Mouse (Mus musculus): ENCODE data around the gene Grid2ip.
A peak's percentile ranks its signal among the peaks of the same experiment; 100 is the strongest.

Gene Grid2ip

GRCm38 (mm10) chr5:143317288-143317610 is 39.9 kb upstream of the Grid2ip start:
- H3K4me1 ChIP-seq (replicated peaks; ENCODE audit: low read depth, low read length): peaks cover 38% of the 10 kb centered on the region
- no peaks in the 10 kb centered on the region for H3K9me3 ChIP-seq (ENCODE audit: low read length)
- H3K36me3 ChIP-seq (ENCODE audit: insufficient read depth, low read length): peaks cover 76% of the 10 kb centered on the region
- TF ChIP-seq NANOG (IDR thresholded peaks at IDR 0.05; ENCODE audit: borderline replicate concordance, low read length): no peak
- no peak for TF ChIP-seq CTCF (conservative IDR thresholded peaks at IDR 0.05; ENCODE audit: low read length)
- no peak for TF ChIP-seq POU5F1 (IDR thresholded peaks at IDR 0.05; ENCODE audit: borderline replicate concordance, low read length)
- H3K4me3 ChIP-seq (replicated peaks; ENCODE audit: low read length): no peak overlapping the region
- peaks cover 8% of the 10 kb centered on the region for H3K27me3 ChIP-seq (ENCODE audit: insufficient read depth, low read length)

GRCm38 (mm10) chr5:143328690-143329495 is 28.2 kb upstream of the Grid2ip start, which contains the start of gene Zdhhc4:
Gene Zdhhc4, minus strand, starts transcription at chr5:143329256.
- H3K27me3 ChIP-seq (ENCODE audit: insufficient read depth, low read length): no peaks in the 10 kb centered on the region
- TF ChIP-seq CTCF (conservative IDR thresholded peaks at IDR 0.05; ENCODE audit: low read length): no peak
- no peak for TF ChIP-seq POU5F1 (IDR thresholded peaks at IDR 0.05; ENCODE audit: borderline replicate concordance, low read length)
- TF ChIP-seq NANOG (IDR thresholded peaks at IDR 0.05; ENCODE audit: borderline replicate concordance, low read length): no peak
- H3K36me3 ChIP-seq (ENCODE audit: insufficient read depth, low read length): peaks cover 36% of the 10 kb centered on the region
- no peaks in the 10 kb centered on the region for H3K9me3 ChIP-seq (ENCODE audit: low read length)
- peaks cover 22% of the 10 kb centered on the region for H3K4me1 ChIP-seq (replicated peaks; ENCODE audit: low read depth, low read length)
- peak within 1 kb of the TSS; percentile 96 for H3K4me3 ChIP-seq (replicated peaks; ENCODE audit: low read length)

GRCm38 (mm10) chr5:143333872-143334271 is 23.3 kb upstream of the Grid2ip start:
- Histone ChIP-seq H3K4me1 (replicated peaks; ENCODE audit: low read depth, low read length) (peaks cover 26% of the 10 kb centered on the region), H3K27me3 (ENCODE audit: insufficient read depth, low read length) (no peaks in the 10 kb centered on the region), H3K36me3 (ENCODE audit: insufficient read depth, low read length) (no peaks in the 10 kb centered on the region), H3K4me3 (replicated peaks; ENCODE audit: low read length) (peak overlapping the region; percentile 35; the same call in 1 of the 2 replicates), H3K9me3 (ENCODE audit: low read length) (0 out of 2 replicates have a peak, but pooled peaks cover 5% of the 10 kb centered on the region)
- TF ChIP-seq POU5F1 (IDR thresholded peaks at IDR 0.05; ENCODE audit: borderline replicate concordance, low read length) (no peak), CTCF (conservative IDR thresholded peaks at IDR 0.05; ENCODE audit: low read length) (peak; percentile 35), NANOG (IDR thresholded peaks at IDR 0.05; ENCODE audit: borderline replicate concordance, low read length) (no peak)

GRCm38 (mm10) chr5:143334418-143335088 is 22.6 kb upstream of the Grid2ip start:
- Histone ChIP-seq H3K9me3 (ENCODE audit: low read length) (0 out of 2 replicates have a peak, but pooled peaks cover 5% of the 10 kb centered on the region), H3K4me1 (replicated peaks; ENCODE audit: low read depth, low read length) (peaks cover 26% of the 10 kb centered on the region), H3K4me3 (replicated peaks; ENCODE audit: low read length) (peak overlapping the region; percentile 35; the same call in 1 of the 2 replicates), H3K36me3 (ENCODE audit: insufficient read depth, low read length) (no peaks in the 10 kb centered on the region), H3K27me3 (ENCODE audit: insufficient read depth, low read length) (no peaks in the 10 kb centered on the region)
- TF ChIP-seq CTCF (conservative IDR thresholded peaks at IDR 0.05; ENCODE audit: low read length): no peak
- no peak for TF ChIP-seq POU5F1 (IDR thresholded peaks at IDR 0.05; ENCODE audit: borderline replicate concordance, low read length)
- TF ChIP-seq NANOG (IDR thresholded peaks at IDR 0.05; ENCODE audit: borderline replicate concordance, low read length): no peak

- H3K9me3 ChIP-seq (ENCODE audit: low read length): 0 out of 2 replicates have a peak, but pooled peaks cover 5% of the 10 kb centered on the region
- H3K27me3 ChIP-seq (ENCODE audit: insufficient read depth, low read length): no peaks in the 10 kb centered on the region
- H3K4me1 ChIP-seq (replicated peaks; ENCODE audit: low read depth, low read length): peaks cover 26% of the 10 kb centered on the region
- TF ChIP-seq NANOG (IDR thresholded peaks at IDR 0.05; ENCODE audit: borderline replicate concordance, low read length) (no peak), CTCF (conservative IDR thresholded peaks at IDR 0.05; ENCODE audit: low read length) (no peak), POU5F1 (IDR thresholded peaks at IDR 0.05; ENCODE audit: borderline replicate concordance, low read length) (no peak)
- no peaks in the 10 kb centered on the region for H3K36me3 ChIP-seq (ENCODE audit: insufficient read depth, low read length)
- H3K4me3 ChIP-seq (replicated peaks; ENCODE audit: low read length): no peak overlapping the region
Measured at GRCm38 (mm10) chr5:143335089-143335460, 22.1 kb upstream of the Grid2ip start.

GRCm38 (mm10) chr5:143336559-143336958 is 20.6 kb upstream of the Grid2ip start:
- TF ChIP-seq CTCF (conservative IDR thresholded peaks at IDR 0.05; ENCODE audit: low read length) (peak; percentile 65), NANOG (IDR thresholded peaks at IDR 0.05; ENCODE audit: borderline replicate concordance, low read length) (no peak)
- H3K4me3 ChIP-seq (replicated peaks; ENCODE audit: low read length): no peak overlapping the region
- H3K27me3 ChIP-seq (ENCODE audit: insufficient read depth, low read length): no peaks in the 10 kb centered on the region
- H3K9me3 ChIP-seq (ENCODE audit: low read length): 0 out of 2 replicates have a peak, but pooled peaks cover 6% of the 10 kb centered on the region
- H3K4me1 ChIP-seq (replicated peaks; ENCODE audit: low read depth, low read length): peaks cover 24% of the 10 kb centered on the region
- no peaks in the 10 kb centered on the region for H3K36me3 ChIP-seq (ENCODE audit: insufficient read depth, low read length)

GRCm38 (mm10) chr5:143339603-143340002 is 17.5 kb upstream of the Grid2ip start:
- Histone ChIP-seq H3K4me1 (replicated peaks; ENCODE audit: low read depth, low read length) (peaks cover 20% of the 10 kb centered on the region), H3K9me3 (ENCODE audit: low read length) (peaks cover 32% of the 10 kb centered on the region), H3K27me3 (ENCODE audit: insufficient read depth, low read length) (no peaks in the 10 kb centered on the region), H3K4me3 (replicated peaks; ENCODE audit: low read length) (no peak overlapping the region), H3K36me3 (ENCODE audit: insufficient read depth, low read length) (no peaks in the 10 kb centered on the region)
- TF ChIP-seq POU5F1 (IDR thresholded peaks at IDR 0.05; ENCODE audit: borderline replicate concordance, low read length) (no peak), CTCF (conservative IDR thresholded peaks at IDR 0.05; ENCODE audit: low read length) (no peak), NANOG (IDR thresholded peaks at IDR 0.05; ENCODE audit: borderline replicate concordance, low read length) (no peak)

GRCm38 (mm10) chr5:143346367-143346766 is 10.8 kb upstream of the Grid2ip start:
- H3K9me3 ChIP-seq (ENCODE audit: low read length): peaks cover 46% of the 10 kb centered on the region
- TF ChIP-seq CTCF (conservative IDR thresholded peaks at IDR 0.05; ENCODE audit: low read length): no peak
- TF ChIP-seq NANOG (IDR thresholded peaks at IDR 0.05; ENCODE audit: borderline replicate concordance, low read length): peak; percentile 70; the same call in 1 of the 2 replicates
- H3K36me3 ChIP-seq (ENCODE audit: insufficient read depth, low read length): no peaks in the 10 kb centered on the region
- no peaks in the 10 kb centered on the region for H3K27me3 ChIP-seq (ENCODE audit: insufficient read depth, low read length)
- no peak overlapping the region for H3K4me3 ChIP-seq (replicated peaks; ENCODE audit: low read length)
- H3K4me1 ChIP-seq (replicated peaks; ENCODE audit: low read depth, low read length): peaks cover 10% of the 10 kb centered on the region
